Mouse (Mus musculus): ENCODE data around the gene Zcchc12. TPM values are rescaled to one million over a fixed set of nuclear protein-coding genes. Genes with fewer than 3 reads are reported as not detected.

Gene Zcchc12
- polyA plus RNA-seq, 1 experiment from 2014 or later, result 7.1 TPM

DNA sequence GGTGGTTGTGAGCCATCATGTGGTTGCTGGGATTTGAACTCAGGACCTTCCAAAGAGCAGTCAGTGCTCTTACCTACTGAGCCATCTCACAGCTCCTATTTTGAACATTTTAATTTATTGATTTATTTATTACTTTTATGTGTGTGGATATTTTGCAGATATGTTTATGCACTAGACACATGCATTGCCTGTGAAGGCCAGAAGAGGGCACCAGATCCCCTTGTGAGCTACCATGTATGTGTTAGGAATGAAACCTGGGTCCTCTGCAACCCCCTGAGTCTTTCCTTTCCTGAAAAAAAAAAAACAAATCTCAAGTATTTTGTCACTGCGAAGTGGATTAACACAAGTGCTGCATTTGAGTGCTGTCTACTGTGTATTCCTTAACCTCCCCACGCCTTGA is 30.9 kb downstream of the Zcchc12 start:
- H3K4me1 ChIP-seq, result 0 out of 2 replicates have a peak, but pooled peaks cover 2% of the 10 kb centered on the region
- no peaks in the 10 kb centered on the region for H3K27me3 ChIP-seq
- H3K36me3 ChIP-seq, result no peaks in the 10 kb centered on the region
- no peak overlapping the region for H3K4me3 ChIP-seq (replicated peaks)
- H3K4me2 ChIP-seq, result no peak overlapping the region
- no peak for ATAC-seq (replicated peaks; ENCODE audit: low FRiP score)
- no peak overlapping the region for H3K9ac ChIP-seq
- no peak overlapping the region for H3K27ac ChIP-seq
- H3K9me3 ChIP-seq (replicated peaks), result no peaks in the 10 kb centered on the region
- WGBS, result 42% methylated on average over 2 of the region's 2 CpGs

GRCm38 (mm10) chrX:36228861-36229260 is 33.2 kb downstream of the Zcchc12 start:
- H3K27me3 ChIP-seq, result no peaks in the 10 kb centered on the region
- H3K9me3 ChIP-seq (replicated peaks), result no peaks in the 10 kb centered on the region
- 40% methylated on average over 7 of the region's 7 CpGs for WGBS
- H3K27ac ChIP-seq, result peak overlapping the region; percentile 46; the same call in 1 of the 2 replicates
- H3K4me3 ChIP-seq (replicated peaks), result no peak overlapping the region
- no peak for ATAC-seq (replicated peaks; ENCODE audit: low FRiP score)
- no peak overlapping the region for H3K9ac ChIP-seq
- H3K36me3 ChIP-seq, result no peaks in the 10 kb centered on the region
- H3K4me1 ChIP-seq, result 0 out of 2 replicates have a peak, but pooled peaks cover 2% of the 10 kb centered on the region
- H3K4me2 ChIP-seq, result no peak overlapping the region

GRCm38 (mm10) chrX:36229273-36229672 is 33.6 kb downstream of the Zcchc12 start:
- H3K27me3 ChIP-seq, result no peaks in the 10 kb centered on the region
- ATAC-seq (replicated peaks; ENCODE audit: low FRiP score), result no peak
- 0 out of 2 replicates have a peak, but pooled peaks cover 2% of the 10 kb centered on the region for H3K4me1 ChIP-seq
- 60% methylated on average over 2 of the region's 2 CpGs for WGBS
- H3K36me3 ChIP-seq, result no peaks in the 10 kb centered on the region
- no peaks in the 10 kb centered on the region for H3K9me3 ChIP-seq (replicated peaks)
- peak overlapping the region; percentile 46; the same call in 1 of the 2 replicates for H3K27ac ChIP-seq
- H3K4me2 ChIP-seq, result no peak overlapping the region
- no peak overlapping the region for H3K4me3 ChIP-seq (replicated peaks)
- H3K9ac ChIP-seq, result no peak overlapping the region

- no peaks in the 10 kb centered on the region for H3K27me3 ChIP-seq
- no peak overlapping the region for H3K9ac ChIP-seq
- H3K4me3 ChIP-seq (replicated peaks), result no peak overlapping the region
- no peaks in the 10 kb centered on the region for H3K4me1 ChIP-seq
- H3K9me3 ChIP-seq (replicated peaks), result no peaks in the 10 kb centered on the region
- 82% methylated on average over 6 of the region's 6 CpGs for WGBS
- no peak overlapping the region for H3K27ac ChIP-seq
- no peaks in the 10 kb centered on the region for H3K36me3 ChIP-seq
- no peak overlapping the region for H3K4me2 ChIP-seq
- no peak for ATAC-seq (replicated peaks; ENCODE audit: low FRiP score)
Measured at GRCm38 (mm10) chrX:36235652-36236051, 39.9 kb downstream of the Zcchc12 start.

Other genes starting within 250 kb of the Zcchc12 start
- gene Il13ra1, start 83.8 kb upstream of the Zcchc12 start, polyA plus RNA-seq (2015; fragmentation: Nextera tagmentation; extraction: Ambion mirVana), result 28.4 and 30.5 TPM in 2 replicates
- 0.30 and 0.36 TPM in 2 replicates for gene Lonrf3, start 132.4 kb downstream of the Zcchc12 start, polyA plus RNA-seq (2015; fragmentation: Nextera tagmentation; extraction: Ambion mirVana)
- gene Gm6268, start 205.4 kb downstream of the Zcchc12 start, polyA plus RNA-seq (2015; fragmentation: Nextera tagmentation; extraction: Ambion mirVana), result not detected in 2 replicates

Measured in kidney, embryonic 15.5 days (tissue).